Mouse (Mus musculus): ENCODE results near the gene Bpifb3. TPM values are rescaled to one million over a fixed set of nuclear protein-coding genes. Genes with fewer than 3 reads are reported as not detected.

The Bpifb3 gene
- polyA plus RNA-seq (2012; rRNA removed) = 0.04 and 1.5 TPM in 2 replicates

GRCm38 (mm10) chr2:153917930-153918329 lies at the start of gene Bpifb3:
Bpifb3 (plus strand) TSS chr2:153918230.
- no peak for DNase-seq (ENCODE audit: extremely low spot score in 1 of 2, low spot score in 1 of 2)

GRCm38 (mm10) chr2:153870984-153871383 lies 47.0 kb upstream of the Bpifb3 start, which contains the start of gene Sun5:
Sun5 (minus strand) TSS chr2:153871084.
- no peak for DNase-seq (ENCODE audit: extremely low spot score in 1 of 2, low spot score in 1 of 2)

- DNase-seq (ENCODE audit: extremely low spot score in 1 of 2, low spot score in 1 of 2) = no peak
Observed at GRCm38 (mm10) chr2:153874745-153875144, 43.3 kb upstream of the Bpifb3 start, which contains the start of gene Bpifb2. Bpifb2 (plus strand) TSS chr2:153875045.

GRCm38 (mm10) chr2:153899111-153899510 lies 18.9 kb upstream of the Bpifb3 start:
- no peak for DNase-seq (ENCODE audit: extremely low spot score in 1 of 2, low spot score in 1 of 2)

- DNase-seq (ENCODE audit: extremely low spot score in 1 of 2, low spot score in 1 of 2) = no peak
Observed at GRCm38 (mm10) chr2:153900088-153900487, 17.9 kb upstream of the Bpifb3 start, which contains the start of gene Bpifb6. Bpifb6 (plus strand) TSS chr2:153900388.

- no peak for DNase-seq (ENCODE audit: extremely low spot score in 1 of 2, low spot score in 1 of 2)
Observed at GRCm38 (mm10) chr2:153902726-153903125, 15.3 kb upstream of the Bpifb3 start.

GRCm38 (mm10) chr2:153906626-153907025 lies 11.4 kb upstream of the Bpifb3 start:
- DNase-seq (ENCODE audit: extremely low spot score in 1 of 2, low spot score in 1 of 2) = no peak

- DNase-seq (ENCODE audit: extremely low spot score in 1 of 2, low spot score in 1 of 2) = peak; percentile 10 to 33
Observed at GRCm38 (mm10) chr2:153914151-153914550, 3.9 kb upstream of the Bpifb3 start.

- DNase-seq (ENCODE audit: extremely low spot score in 1 of 2, low spot score in 1 of 2) = peak in 1 of 2 experiments; percentile 62
Observed at GRCm38 (mm10) chr2:153921246-153921645, 3.2 kb downstream of the Bpifb3 start.

GRCm38 (mm10) chr2:153929871-153930413 lies 11.9 kb downstream of the Bpifb3 start:
- peak in 1 of 2 experiments; percentile 57 for DNase-seq (ENCODE audit: extremely low spot score in 1 of 2, low spot score in 1 of 2)

GRCm38 (mm10) chr2:153931125-153931524 lies 13.1 kb downstream of the Bpifb3 start:
- DNase-seq (ENCODE audit: extremely low spot score in 1 of 2, low spot score in 1 of 2) = no peak

GRCm38 (mm10) chr2:153933311-153933710 lies 15.3 kb downstream of the Bpifb3 start:
- no peak for DNase-seq (ENCODE audit: extremely low spot score in 1 of 2, low spot score in 1 of 2)

- DNase-seq (ENCODE audit: extremely low spot score in 1 of 2, low spot score in 1 of 2) = no peak
Observed at GRCm38 (mm10) chr2:153935348-153935747, 17.3 kb downstream of the Bpifb3 start.

GRCm38 (mm10) chr2:153937843-153938242 lies 19.8 kb downstream of the Bpifb3 start, which contains the start of gene Bpifb4:
Bpifb4 (plus strand) TSS chr2:153938212.
- DNase-seq (ENCODE audit: extremely low spot score in 1 of 2, low spot score in 1 of 2) = no peak

- DNase-seq (ENCODE audit: extremely low spot score in 1 of 2, low spot score in 1 of 2) = peak in 1 of 2 experiments; percentile 82
Observed at GRCm38 (mm10) chr2:153943537-153943936, 25.5 kb downstream of the Bpifb3 start.

- DNase-seq (ENCODE audit: extremely low spot score in 1 of 2, low spot score in 1 of 2) = no peak
Observed at GRCm38 (mm10) chr2:153944567-153944966, 26.5 kb downstream of the Bpifb3 start.

- DNase-seq (ENCODE audit: extremely low spot score in 1 of 2, low spot score in 1 of 2) = peak in 1 of 2 experiments; percentile 84
Observed at GRCm38 (mm10) chr2:153952897-153953296, 34.9 kb downstream of the Bpifb3 start.

GRCm38 (mm10) chr2:153953836-153954235 lies 35.8 kb downstream of the Bpifb3 start:
- peak in 1 of 2 experiments; percentile 17 for DNase-seq (ENCODE audit: extremely low spot score in 1 of 2, low spot score in 1 of 2)

GRCm38 (mm10) chr2:153962821-153963331 lies 44.8 kb downstream of the Bpifb3 start:
- DNase-seq (ENCODE audit: extremely low spot score in 1 of 2, low spot score in 1 of 2) = peak; percentile 31 to 50

GRCm38 (mm10) chr2:153963334-153963733 lies 45.3 kb downstream of the Bpifb3 start:
- DNase-seq (ENCODE audit: extremely low spot score in 1 of 2, low spot score in 1 of 2) = no peak

GRCm38 (mm10) chr2:153970221-153970620 lies 52.2 kb downstream of the Bpifb3 start:
- DNase-seq (ENCODE audit: extremely low spot score in 1 of 2, low spot score in 1 of 2) = no peak

- DNase-seq (ENCODE audit: extremely low spot score in 1 of 2, low spot score in 1 of 2) = no peak
Observed at GRCm38 (mm10) chr2:153974582-153974981, 56.6 kb downstream of the Bpifb3 start, which contains the start of gene Bpifa6. Bpifa6 (plus strand) TSS chr2:153974945.
